Mouse (Mus musculus) kidney, adult 18-20 months (tissue): ENCODE results near the gene Hps3.
A peak's percentile ranks its signal among the peaks of the same experiment; 100 is the strongest.
"Not testable (repeated sequence)": the region's sequence is repeated elsewhere in the genome, so short reads cannot be mapped to it uniquely, and the experiment has no call there.

Experiments used
- DNase-seq: peaks from one replicate; pipeline ENCODE4 v3.0.0; 2021

Gene Hps3

DNA sequence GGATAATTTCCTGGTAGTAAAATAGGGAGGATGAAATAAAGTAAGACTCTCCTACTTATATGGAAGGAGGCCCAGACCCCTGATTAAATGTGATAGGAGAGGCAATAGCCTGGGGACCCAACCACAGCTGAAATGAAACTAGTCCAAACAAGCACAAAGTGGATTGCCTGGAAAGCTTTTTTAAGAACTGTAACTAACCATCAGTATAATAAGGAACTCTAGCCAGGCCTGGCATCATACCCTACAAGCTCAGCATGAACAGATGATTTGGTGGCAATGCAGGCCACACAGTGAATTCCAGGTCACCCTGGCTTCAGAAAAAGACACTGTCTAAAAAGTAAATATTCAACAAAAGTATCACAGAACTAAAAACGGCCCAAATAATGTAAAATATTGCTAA, 29.5 kb downstream of the Hps3 start:
- DNase-seq = no peak

DNA sequence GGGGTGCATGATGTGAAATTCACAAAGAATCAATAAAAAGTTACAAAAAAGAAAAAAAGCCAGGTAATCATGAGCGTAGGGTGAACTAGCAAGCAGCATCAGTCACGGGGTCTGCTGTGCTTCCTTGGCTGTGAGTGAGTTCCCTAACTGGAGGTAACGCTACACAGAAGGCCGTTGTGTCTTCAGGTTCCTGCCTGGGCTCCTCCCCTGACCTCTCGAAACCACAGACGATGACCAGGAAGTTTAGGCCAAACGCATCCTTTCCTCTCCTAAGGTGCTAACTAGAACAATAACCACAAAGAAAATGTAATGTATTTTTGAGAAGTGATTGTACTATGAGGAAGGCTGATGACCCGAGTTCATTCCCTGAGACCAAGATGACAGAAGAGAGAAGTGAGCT, 30.7 kb downstream of the Hps3 start:
- DNase-seq = no peak

- DNase-seq = peak; percentile 25
Measured at GRCm38 (mm10) chr3:20002786-20003185, 32.3 kb downstream of the Hps3 start.

DNA sequence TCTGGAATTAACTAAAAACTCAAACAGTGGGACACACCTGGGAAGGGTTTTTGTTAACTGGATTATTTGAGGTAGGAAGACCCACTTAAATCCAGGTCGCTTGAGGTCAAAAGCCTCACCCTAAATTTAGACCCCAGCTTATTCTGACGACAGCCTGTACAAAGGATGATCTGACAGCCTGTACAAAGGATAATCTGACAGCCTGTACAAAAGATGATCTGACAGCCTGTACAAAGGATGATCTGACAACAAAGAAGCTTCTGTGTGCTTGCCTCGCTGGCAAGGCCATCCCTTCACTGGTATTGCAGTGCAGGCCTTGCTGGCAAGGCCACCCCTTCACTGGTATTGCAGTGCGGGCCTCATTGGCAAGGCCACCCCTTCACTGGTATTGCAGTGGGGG, 34.3 kb downstream of the Hps3 start:
- DNase-seq = no peak

DNA sequence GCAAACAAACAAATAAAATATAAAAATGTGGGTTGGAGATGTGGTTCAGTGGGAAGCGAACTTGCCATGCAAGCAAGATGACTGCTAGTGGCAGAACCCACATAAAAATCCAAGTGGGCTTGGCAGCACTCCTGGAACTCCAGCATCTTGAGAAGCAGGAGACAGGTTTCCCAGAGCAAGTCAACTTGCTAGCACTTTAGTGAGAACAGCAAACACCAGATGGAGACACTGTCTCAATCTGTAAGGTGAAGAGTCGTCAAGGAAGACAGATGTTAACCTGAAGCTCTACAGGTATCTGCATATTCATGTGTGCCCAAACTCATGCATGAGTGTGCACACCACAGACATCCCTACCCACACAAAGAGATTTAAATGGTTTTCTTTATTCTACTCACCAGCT, 35.6 kb downstream of the Hps3 start:
- no peak for DNase-seq

GRCm38 (mm10) chr3:19992388-19992787, 42.7 kb downstream of the Hps3 start:
- DNase-seq = no peak

GRCm38 (mm10) chr3:19990031-19990430, 45.1 kb downstream of the Hps3 start:
- no peak for DNase-seq

- DNase-seq = no peak
Measured at GRCm38 (mm10) chr3:19986123-19986522, 49.0 kb downstream of the Hps3 start.

DNA sequence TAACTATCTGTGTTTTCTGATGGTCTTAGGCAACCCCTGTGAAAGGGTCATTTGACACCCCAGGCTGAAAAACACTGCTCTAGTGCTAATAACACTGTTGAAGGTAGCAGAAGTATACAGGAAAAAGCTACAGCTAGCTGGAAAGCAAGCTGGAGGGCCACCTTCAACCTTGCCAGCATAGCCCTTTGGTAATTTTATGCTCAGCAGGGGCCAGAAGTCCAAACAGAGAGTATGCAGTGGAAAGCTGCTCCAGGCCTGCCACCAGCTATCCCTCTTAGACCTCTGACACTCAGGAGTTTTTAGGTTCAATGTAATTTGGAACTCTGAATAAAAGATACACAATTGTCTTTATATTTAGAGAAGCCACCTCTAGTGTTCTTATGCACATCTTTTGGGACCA, 52.3 kb downstream of the Hps3 start:
- peak; percentile 16 for DNase-seq

GRCm38 (mm10) chr3:19981156-19981555, 54.0 kb downstream of the Hps3 start:
- DNase-seq = no peak

DNA sequence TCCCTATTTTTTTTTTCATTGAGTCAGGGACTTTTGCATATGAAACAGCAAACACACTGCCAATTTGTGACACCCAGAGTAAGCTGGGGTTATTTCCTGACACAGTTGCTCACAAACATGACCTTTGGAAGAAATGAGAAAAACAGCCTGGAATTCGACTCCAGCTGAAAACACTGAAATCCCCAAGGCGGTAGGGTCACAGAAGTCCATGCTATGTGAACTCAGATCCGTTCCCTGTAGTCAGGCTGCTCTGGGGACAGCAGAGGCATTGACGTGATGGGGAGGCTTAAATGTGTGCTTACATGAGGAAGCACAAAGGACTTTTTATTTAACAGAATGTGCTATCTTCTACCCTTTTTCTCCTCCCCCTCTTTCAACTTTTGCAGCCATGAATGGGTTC, 56.6 kb downstream of the Hps3 start:
- DNase-seq = peak; percentile 56

DNA sequence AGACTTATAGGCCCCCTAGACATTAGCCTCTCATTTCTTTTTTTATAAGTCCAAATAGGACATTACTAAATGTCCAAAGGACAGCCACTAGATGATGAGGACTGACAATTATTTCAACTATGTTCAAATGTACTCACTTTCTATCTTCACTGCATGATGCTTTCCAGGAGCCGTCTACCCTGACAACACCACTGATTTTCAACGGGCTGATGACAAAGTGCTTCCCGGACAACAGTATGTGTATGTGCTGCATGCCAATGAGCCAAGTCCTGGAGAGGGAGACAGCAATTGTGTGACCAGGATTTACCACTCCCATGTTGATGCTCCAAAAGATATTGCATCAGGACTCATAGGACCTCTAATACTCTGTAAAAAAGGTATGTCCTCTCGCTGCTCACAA, 69.0 kb downstream of the Hps3 start:
- no peak for DNase-seq

DNA sequence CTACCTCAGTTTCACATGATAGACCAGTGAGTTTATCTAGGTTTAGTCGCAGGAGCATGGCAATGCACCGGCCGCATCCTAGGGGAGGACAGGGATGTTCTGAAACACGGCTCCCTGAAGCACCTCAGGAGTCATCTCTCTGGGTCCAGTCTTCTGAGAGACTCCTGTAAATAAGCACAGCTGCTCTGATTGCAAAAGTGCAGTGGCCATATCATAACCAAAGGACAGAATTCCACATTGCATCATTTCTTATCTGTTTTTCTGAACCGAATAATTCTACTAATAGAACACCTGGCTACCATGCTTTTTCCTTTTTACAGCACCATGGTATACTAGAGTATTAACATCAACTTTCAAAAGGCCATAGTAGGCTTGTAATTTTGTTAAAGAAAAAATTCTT, 69.9 kb downstream of the Hps3 start:
- no peak for DNase-seq

GRCm38 (mm10) chr3:19964625-19965188, 70.4 kb downstream of the Hps3 start:
- no peak for DNase-seq

- DNase-seq = peak; percentile 18
Measured at GRCm38 (mm10) chr3:19962769-19963513, 72.2 kb downstream of the Hps3 start.

DNA sequence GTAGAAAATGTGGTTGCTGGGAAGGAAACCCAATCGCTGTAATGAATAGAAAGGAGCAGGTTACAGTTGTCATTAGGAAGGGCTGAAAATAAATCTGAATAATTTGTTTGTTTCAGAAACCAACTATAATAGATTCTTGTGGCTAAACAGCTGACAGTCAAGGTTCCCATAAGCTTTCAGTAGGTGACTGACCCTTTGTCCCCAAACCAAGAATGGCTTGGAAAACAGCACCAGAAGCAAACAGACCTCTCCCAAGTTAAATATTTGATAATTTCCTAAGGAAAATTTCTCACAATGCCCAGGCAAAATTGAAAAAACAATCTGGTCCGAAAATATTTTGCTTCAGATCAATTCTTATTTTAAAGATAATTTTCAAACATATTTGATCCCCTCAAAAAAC, 73.8 kb downstream of the Hps3 start:
- no peak for DNase-seq

DNA sequence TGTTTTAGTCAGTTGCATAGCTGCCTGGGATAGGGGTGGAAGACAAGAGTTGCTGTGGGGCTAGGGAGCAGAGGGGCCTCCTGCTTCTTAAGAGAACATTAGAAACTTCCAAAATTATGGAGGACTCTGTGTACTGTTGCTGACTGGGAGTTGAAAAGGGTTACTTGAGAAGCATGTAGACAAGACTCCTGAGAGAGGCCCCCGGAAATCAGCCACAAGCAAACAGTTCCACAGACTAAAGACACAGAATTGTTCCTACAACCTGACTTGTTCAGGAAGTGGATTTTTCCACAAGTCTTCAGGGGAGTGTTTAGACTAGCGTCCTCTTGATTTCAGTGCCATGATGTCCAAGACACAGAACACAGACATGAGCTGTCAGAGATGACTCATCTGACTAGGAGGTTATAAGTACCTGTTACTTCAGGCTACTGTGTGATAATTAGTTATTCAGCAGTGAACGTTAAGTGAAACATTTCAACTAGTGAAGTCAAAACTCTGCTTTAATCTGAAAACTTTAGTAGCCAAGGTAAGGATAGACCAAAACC, 74.5 kb downstream of the Hps3 start:
- DNase-seq = no peak

DNA sequence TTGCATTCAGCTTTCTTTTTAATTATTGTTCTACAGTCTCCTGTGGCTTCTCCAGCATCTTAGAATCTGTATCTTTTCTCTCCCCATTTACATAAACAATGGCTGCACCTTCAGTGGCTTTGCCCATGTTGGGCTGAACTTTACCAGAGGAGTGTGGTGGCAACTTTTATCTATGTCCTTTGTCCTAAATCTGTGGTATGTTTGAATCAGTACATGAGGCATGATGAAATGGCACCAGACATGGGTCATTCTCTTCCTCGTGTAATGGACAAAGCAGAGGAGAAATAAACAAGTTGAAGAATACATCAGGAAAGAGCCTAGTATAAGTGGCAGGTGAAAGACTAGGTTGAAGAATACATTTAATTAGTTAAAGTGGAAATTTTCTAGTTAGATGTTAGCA, 76.1 kb downstream of the Hps3 start:
- DNase-seq = no peak

DNA sequence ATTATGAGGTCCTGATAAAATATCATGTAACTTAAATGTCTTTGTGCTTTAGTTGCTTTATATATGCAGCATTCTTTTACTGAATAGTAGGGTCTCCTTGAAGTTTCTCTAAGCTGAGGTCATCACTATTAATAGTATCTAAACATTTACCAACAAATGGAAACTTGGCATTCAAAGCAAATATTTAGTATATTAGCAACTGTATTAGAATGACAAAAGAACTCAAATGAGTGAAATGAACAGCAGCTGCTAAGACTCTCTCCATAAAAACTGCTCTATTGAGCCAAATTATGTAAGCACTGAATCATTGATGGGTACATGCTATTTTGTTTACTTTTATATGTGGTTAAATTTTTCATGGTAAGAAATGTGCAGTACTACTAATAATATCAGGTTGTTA, 77.1 kb downstream of the Hps3 start:
- DNase-seq = no peak

DNA sequence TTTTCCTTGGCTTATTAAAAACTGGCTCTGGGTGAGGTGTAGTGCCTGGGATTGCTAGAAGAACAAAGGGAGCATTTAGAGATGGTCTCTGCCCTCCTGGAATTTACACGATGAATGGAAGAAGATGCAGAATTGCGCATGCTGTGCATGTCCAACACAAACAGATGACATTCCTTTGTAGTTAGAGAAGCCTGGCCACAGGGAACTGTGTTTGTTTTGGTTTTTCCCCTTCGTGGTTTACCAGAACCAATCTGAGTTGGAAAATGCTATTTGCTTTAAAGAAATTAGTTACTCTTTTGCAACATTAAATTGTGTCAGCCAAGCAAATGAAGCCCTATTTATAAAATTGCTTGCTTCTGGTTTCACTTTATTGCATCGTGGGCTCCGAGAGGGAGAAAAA, 78.2 kb downstream of the Hps3 start, which contains the start of gene Cp:
Cp (plus strand) TSS at position 170 of the 400 bp plus-strand sequence.
- DNase-seq = no peak

GRCm38 (mm10) chr3:19953865-19954264, 81.2 kb downstream of the Hps3 start:
- peak; percentile 63 for DNase-seq

DNA sequence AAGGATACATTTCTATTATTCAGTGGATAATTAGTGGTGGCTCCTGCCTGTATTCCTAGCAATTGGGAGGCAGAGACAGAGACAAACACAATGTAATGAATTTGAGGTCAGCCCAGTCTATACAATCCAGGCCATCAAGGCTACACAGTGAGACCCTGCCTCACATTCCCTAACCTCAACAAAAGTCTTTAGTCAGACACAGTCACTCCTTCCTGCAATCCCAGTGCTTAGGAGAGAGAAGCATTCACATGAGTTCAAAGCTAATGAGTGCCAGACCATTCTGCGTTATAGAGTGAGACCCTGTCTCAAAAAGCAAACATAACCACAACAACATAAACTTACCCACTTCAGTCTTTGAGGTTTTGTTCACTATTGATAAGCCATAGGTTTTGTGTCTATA, 81.7 kb downstream of the Hps3 start:
- no peak for DNase-seq

- not testable (repeated sequence) for DNase-seq
Measured at GRCm38 (mm10) chr3:19949401-19949800, 85.7 kb downstream of the Hps3 start.

- DNase-seq = no peak
Measured at GRCm38 (mm10) chr3:19948552-19948951, 86.6 kb downstream of the Hps3 start.
